Mouse (Mus musculus) stomach, embryonic 16.5 days (tissue): Measurements from ENCODE around the gene Xylb. TPM values are rescaled to one million over a fixed set of nuclear protein-coding genes. Genes with fewer than 3 reads are reported as not detected.

Source experiments
- ATAC-seq: fragments of 200-750 bp; cut with Nextera tagmentation; 2 replicates; pipeline ENCODE4 v1.8.0; 2017; ENCODE audit warnings: moderate number of reproducible peaks, moderate TSS enrichment; ENCODE audit not compliant: insufficient read depth, low FRiP score
- H3K27ac ChIP-seq: fragments of 300-500 bp; sonication (generic); 2 replicates; pipeline ENCODE4 v1.5.1; 2014; ENCODE audit warnings: low read length
- H3K27me3 ChIP-seq: fragments of 300-500 bp; sonication (generic); 2 replicates; pipeline ENCODE4 v1.6.1; 2014; ENCODE audit warnings: low read length, control low read depth, mixed read lengths; ENCODE audit not compliant: control insufficient read depth, insufficient read depth
- H3K36me3 ChIP-seq: fragments of 300-500 bp; sonication (generic); 2 replicates; pipeline ENCODE4 v1.6.1; 2014; ENCODE audit warnings: low read length; ENCODE audit not compliant: control insufficient read depth, insufficient read depth
- H3K4me1 ChIP-seq: fragments of 300-500 bp; sonication (generic); 2 replicates; pipeline ENCODE4 v1.6.1; 2014; ENCODE audit warnings: low read length, control low read depth, mixed read lengths; ENCODE audit not compliant: control insufficient read depth, insufficient read depth
- H3K4me2 ChIP-seq: fragments of 300-500 bp; sonication (generic); 2 replicates; pipeline ENCODE4 v1.6.1; 2014; ENCODE audit warnings: low read depth, low read length, mixed read lengths
- H3K4me3 ChIP-seq: fragments of 300-500 bp; sonication (generic); replicated peaks from 2 replicates; pipeline ENCODE4 v1.5.1; 2014; ENCODE audit warnings: mild to moderate bottlenecking, low read length
- H3K9ac ChIP-seq: fragments of 300-500 bp; sonication (generic); 2 replicates; pipeline ENCODE4 v1.6.1; 2014; ENCODE audit warnings: low read length
- H3K9me3 ChIP-seq: fragments of 300-500 bp; sonication (generic); replicated peaks from 2 replicates; pipeline ENCODE4 v1.6.1; 2016; ENCODE audit warnings: low read length, control low read depth; ENCODE audit not compliant: control insufficient read depth
- WGBS: fragments of 180-500 bp; shearing (Covaris S2); extraction: QIAGEN DNeasy Blood & Tissue Kit; methylation state at CpG from one replicate; pipeline ENCODE4 v1.1.7; 2014; 5-methylcytosine and 5-hydroxymethylcytosine counted together
- polyA plus RNA-seq: library from polyadenylated mRNA; unstranded; fragments of >200 nt; fragmentation: Nextera tagmentation; extraction: Ambion mirVana; gene quantifications from 2 replicates; pipeline ENCODE4 v1.2.1, GENCODE M21; 2015

Gene Xylb
- polyA plus RNA-seq = 7.0 and 8.5 TPM in 2 replicates

DNA sequence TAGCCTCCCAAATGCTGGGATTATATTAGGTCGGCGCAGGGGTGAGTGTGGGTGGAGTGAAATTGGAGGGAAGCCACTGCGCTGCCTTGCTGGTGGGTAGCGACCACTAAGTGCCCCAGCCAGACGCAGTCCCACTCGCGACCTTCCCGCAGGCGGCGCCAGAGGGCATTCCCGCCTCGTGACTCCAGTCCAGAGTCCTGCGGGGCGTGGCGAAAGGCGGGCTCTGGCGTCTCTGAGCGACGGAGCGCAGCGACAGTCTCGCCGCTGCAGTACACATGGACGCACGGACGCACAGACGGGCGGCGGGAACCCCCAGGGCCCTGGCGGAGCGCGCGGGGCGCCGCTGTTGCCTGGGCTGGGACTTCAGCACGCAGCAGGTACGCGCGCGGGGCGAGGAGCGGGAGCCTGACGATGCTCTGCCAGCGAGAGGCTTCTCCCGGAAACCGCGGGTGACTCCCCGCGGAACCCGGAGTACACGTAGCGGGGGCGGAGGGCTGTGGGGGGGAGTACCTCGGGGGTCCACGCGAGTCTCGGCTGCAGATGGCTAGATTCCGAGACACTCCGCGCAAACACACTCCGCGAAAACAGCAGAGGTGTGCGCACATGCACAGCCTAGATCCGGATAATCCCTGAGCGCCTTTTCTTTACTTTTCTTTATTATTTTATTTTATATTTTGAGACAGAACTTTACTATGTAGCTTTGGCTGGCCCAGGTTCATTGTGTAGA is at the start of gene Xylb:
Gene Xylb, plus strand, starts transcription at position 51 of the 727 bp plus-strand sequence.
- peak within 1 kb of the TSS; percentile 77 for H3K4me3 ChIP-seq
- peaks cover 8% of the 10 kb centered on the region; the same call in 1 of the 2 replicates for H3K4me1 ChIP-seq
- ATAC-seq = peak; percentile 92
- H3K36me3 ChIP-seq = no peaks in the 10 kb centered on the region
- no peaks in the 10 kb centered on the region for H3K9me3 ChIP-seq
- H3K27me3 ChIP-seq = no peaks in the 10 kb centered on the region
- WGBS = 2% methylated on average over 65 of the region's 65 CpGs
- H3K9ac ChIP-seq = peak within 1 kb of the TSS; percentile 81
- no peak within 1 kb of the TSS for H3K27ac ChIP-seq
- H3K4me2 ChIP-seq = peak within 1 kb of the TSS; percentile 95

GRCm38 (mm10) chr9:119309067-119309466 is 48.1 kb upstream of the Xylb start:
- WGBS = 77% methylated on average over 1 of the region's 1 CpGs
- Histone ChIP-seq H3K27me3 (no peaks in the 10 kb centered on the region), H3K9me3 (no peaks in the 10 kb centered on the region), H3K27ac (no peak overlapping the region), H3K4me2 (no peak overlapping the region), H3K4me1 (no peaks in the 10 kb centered on the region), H3K36me3 (no peaks in the 10 kb centered on the region), H3K9ac (no peak overlapping the region), H3K4me3 (no peak overlapping the region)
- ATAC-seq = no peak

DNA sequence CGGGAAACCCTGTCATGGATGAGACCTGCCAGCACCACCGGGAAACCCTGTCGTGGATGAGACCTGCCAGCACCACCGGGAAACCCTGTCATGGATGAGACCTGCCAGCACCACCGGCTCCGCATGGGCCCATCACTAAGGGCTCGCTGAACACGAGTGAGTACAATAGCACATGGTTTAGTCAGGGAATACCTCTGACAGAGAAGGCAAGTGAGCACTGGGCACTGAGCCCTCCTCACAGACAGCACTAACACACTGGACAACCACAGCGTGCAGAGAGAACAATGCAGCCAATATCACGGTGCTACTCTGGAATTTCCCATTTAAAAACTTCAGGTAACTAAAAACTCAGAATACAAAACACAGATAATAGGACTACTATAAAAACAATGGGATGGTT is 44.1 kb upstream of the Xylb start:
- Histone ChIP-seq H3K4me2 (no peak overlapping the region), H3K4me1 (no peaks in the 10 kb centered on the region), H3K27ac (no peak overlapping the region), H3K4me3 (no peak overlapping the region), H3K9ac (no peak overlapping the region), H3K36me3 (no peaks in the 10 kb centered on the region), H3K27me3 (no peaks in the 10 kb centered on the region), H3K9me3 (no peaks in the 10 kb centered on the region)
- ATAC-seq = no peak
- WGBS = 88% methylated on average over 10 of the region's 10 CpGs

- H3K9ac ChIP-seq = no peak overlapping the region
- H3K9me3 ChIP-seq = no peaks in the 10 kb centered on the region
- WGBS = 76% methylated on average over 1 of the region's 1 CpGs
- ATAC-seq = no peak
- H3K27ac ChIP-seq = no peak overlapping the region
- no peak overlapping the region for H3K4me2 ChIP-seq
- no peaks in the 10 kb centered on the region for H3K36me3 ChIP-seq
- no peaks in the 10 kb centered on the region for H3K4me1 ChIP-seq
- no peak overlapping the region for H3K4me3 ChIP-seq
- no peaks in the 10 kb centered on the region for H3K27me3 ChIP-seq
Observed at GRCm38 (mm10) chr9:119318891-119319290, 38.3 kb upstream of the Xylb start.

DNA sequence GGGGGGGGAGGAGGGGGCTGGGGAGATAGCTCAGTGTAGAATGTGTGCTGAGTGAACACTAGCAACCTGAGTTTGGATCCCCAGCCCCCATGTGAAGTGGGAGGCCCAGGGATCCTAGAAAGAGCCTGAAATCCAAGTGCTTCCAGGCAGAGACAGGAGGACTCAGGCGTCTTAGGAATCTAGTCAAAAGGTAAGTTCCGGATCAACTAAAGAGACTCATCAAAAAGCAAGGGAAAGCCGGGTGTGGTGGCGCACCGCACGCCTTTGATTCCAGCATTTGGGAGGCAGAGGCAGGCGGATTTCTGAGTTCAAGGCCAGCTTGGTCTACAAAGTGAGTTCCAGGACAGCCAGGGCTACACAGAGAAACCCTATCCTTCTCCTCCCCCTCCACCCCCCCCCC is 36.7 kb upstream of the Xylb start:
- Histone ChIP-seq H3K4me3 (no peak overlapping the region), H3K27me3 (no peaks in the 10 kb centered on the region), H3K9ac (0 out of 2 replicates have a peak overlapping the region, but pooled peaks have one; percentile 85), H3K9me3 (no peaks in the 10 kb centered on the region), H3K4me1 (no peaks in the 10 kb centered on the region), H3K4me2 (peak overlapping the region; percentile 71), H3K27ac (no peak overlapping the region), H3K36me3 (no peaks in the 10 kb centered on the region)
- no peak for ATAC-seq
- 71% methylated on average over 7 of the region's 7 CpGs for WGBS

GRCm38 (mm10) chr9:119320946-119321345 is 36.2 kb upstream of the Xylb start:
- no peak overlapping the region for H3K27ac ChIP-seq
- ATAC-seq = no peak
- no peaks in the 10 kb centered on the region for H3K36me3 ChIP-seq
- no peaks in the 10 kb centered on the region for H3K4me1 ChIP-seq
- peak overlapping the region; percentile 71 for H3K4me2 ChIP-seq
- H3K27me3 ChIP-seq = no peaks in the 10 kb centered on the region
- H3K4me3 ChIP-seq = peak overlapping the region; percentile 78
- peak overlapping the region; percentile 85 for H3K9ac ChIP-seq
- WGBS = 13% methylated on average over 7 of the region's 7 CpGs
- no peaks in the 10 kb centered on the region for H3K9me3 ChIP-seq

- Histone ChIP-seq H3K36me3 (no peaks in the 10 kb centered on the region), H3K27ac (peak overlapping the region; percentile 85), H3K27me3 (no peaks in the 10 kb centered on the region), H3K9ac (peak overlapping the region; percentile 85), H3K4me1 (no peaks in the 10 kb centered on the region), H3K4me2 (peak overlapping the region; percentile 71), H3K9me3 (no peaks in the 10 kb centered on the region), H3K4me3 (peak overlapping the region; percentile 78)
- no peak for ATAC-seq
- WGBS = under 1% methylated on average over 59 of the region's 59 CpGs
Observed at GRCm38 (mm10) chr9:119321392-119322229, 35.6 kb upstream of the Xylb start.

DNA sequence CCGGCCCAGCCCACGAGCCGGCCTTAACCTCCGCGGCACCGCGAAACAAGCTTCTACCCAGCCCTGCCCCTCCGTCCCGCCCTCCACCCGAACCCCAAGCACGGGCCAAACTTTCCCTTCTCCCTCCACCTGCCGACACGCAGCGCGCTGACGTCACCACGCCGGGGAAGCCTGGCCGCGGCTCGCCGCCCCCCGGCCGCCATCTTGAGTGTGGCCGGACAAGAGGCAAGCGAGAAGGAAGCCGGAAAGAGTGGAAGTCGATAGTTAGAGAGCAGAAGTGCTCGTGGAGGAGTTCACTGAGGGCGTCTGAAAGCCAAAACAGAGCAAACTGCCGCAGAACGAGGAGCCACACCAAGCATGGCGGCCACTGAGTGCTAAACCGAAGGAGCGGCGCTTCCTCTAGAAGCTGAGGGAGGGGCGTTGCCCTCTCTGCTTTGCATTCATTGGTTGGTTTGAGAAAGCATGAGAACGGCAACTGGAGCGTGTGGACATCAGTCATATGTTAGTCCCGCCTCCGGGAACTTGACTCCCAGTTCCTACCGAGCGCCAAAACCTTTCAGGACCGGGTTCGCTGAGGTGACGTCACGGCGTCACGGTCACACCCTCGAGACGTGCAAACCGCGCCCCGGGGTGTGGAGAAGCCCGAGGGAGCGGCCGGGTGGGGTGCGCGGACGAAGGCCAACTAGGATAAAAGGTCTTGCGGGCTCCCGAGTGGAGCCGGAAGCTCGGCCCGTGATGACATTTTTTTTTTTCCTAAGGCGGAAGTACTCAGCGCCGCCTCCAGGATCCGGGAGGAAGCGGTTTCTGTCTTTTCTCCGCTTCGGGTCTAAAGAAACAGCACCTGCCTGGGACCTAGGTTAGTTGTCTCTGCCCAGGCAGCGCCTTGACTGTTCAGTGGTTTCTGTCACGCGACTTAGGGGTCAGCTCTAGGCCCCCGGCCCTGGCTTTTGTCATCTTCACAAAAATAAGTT is 34.6 kb upstream of the Xylb start, which contains the start of gene Oxsr1:
Gene Oxsr1, minus strand, starts transcription at position 139 of the 971 bp plus-strand sequence.
- H3K9ac ChIP-seq = peak within 1 kb of the TSS; percentile 85
- no peaks in the 10 kb centered on the region for H3K27me3 ChIP-seq
- peak within 1 kb of the TSS; percentile 97 for H3K27ac ChIP-seq
- peak; percentile 98 for ATAC-seq
- under 1% methylated on average over 76 of the region's 76 CpGs for WGBS
- H3K9me3 ChIP-seq = no peaks in the 10 kb centered on the region
- peak within 1 kb of the TSS; percentile 71 for H3K4me2 ChIP-seq
- H3K4me3 ChIP-seq = peak within 1 kb of the TSS; percentile 78
- H3K4me1 ChIP-seq = no peaks in the 10 kb centered on the region
- no peaks in the 10 kb centered on the region for H3K36me3 ChIP-seq
